Comparison of ENCODE assay signal across 8 mouse cellular contexts in the genomic region with DNA sequence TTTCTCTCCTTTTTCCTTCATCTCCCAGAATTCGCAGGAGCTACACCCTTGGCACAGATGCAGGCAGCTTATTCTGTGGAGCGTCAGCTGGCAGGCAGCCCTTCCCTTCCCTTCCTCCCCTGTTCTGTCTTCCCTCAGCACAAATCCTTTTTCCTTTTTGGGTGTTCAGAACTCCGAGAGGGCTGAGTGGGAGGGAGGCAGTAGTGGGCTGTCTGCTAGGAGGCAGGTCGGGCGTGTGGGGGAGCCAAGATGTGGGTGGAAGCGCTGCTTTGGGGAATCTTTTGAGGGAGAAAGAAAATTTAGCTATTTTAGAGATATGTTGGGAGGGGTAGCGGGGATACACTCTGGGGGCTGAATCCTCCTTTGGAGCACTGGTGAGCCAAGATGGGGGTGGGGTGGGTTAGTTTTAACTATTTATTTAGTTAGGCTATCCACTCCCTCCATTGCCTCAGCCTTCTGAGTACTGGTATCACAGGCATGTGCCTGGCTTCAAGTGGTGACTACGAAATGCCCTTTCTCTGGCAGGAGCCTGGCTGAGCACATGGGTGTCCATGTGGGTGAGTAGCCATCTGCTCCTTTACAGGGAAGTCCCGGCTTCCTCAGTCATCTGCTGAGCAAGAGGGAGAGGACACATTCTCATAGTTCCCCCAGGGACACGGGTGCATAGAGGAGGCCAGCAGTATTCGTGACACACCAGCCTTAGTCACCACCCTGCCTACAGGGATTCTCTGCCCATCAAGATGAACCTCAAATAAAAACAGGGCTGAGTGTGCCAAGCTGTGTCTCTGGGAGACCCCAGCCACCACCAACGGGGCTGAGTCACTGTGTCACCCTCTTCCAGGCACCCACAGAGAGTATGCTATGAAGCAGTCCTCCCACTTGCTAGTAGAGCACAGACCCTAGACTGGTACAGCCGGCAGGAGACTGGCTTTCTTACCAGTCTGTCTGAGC. TPM values are rescaled to one million over a fixed set of nuclear protein-coding genes. Genes with fewer than 3 reads are reported as not detected.
A peak's percentile ranks its signal among the peaks of the same experiment; 100 is the strongest.
DNase-seq lines count a peak whose midpoint lies in the region; ATAC-seq and TF ChIP-seq lines count a peak whose summit lies in the region.

No protein-coding gene starts in this region.

- TF ChIP-seq CTCF in testis, adult 2 months (IDR thresholded peaks at IDR 0.05; ENCODE audit: control insufficient read depth, insufficient read depth, insufficient replicate concordance, low read depth, low read length), result no peak

- no peak overlapping the region for H3K9ac ChIP-seq in embryonic facial prominence, embryonic 14.5 days (ENCODE audit: low read depth, low read length)

- DNase-seq in layer of hippocampus, adult 11-12 months (ENCODE audit: low spot score), result peak; percentile 88
- no peak for DNase-seq in layer of hippocampus, adult 9-10 months (ENCODE audit: low spot score)
- peak; percentile 91 for DNase-seq in embryonic facial prominence, embryonic 14.5 days (ENCODE audit: low spot score)
- no peak for DNase-seq in heart, embryonic 10.5 days (ENCODE audit: low spot score)
- peak; percentile 50 to 73 for DNase-seq in kidney, postnatal 4 days
- peak; percentile 70 for DNase-seq in lung, postnatal 14 days

- H3K4me2 ChIP-seq in embryonic facial prominence, embryonic 14.5 days (ENCODE audit: low read depth, low read length), result peak overlapping the region; percentile 15; the same call in 1 of the 2 replicates

- H3K36me3 ChIP-seq in embryonic facial prominence, embryonic 14.5 days (ENCODE audit: control insufficient read depth, insufficient read depth, low read length), result no peaks in the 10 kb centered on the region
- H3K36me3 ChIP-seq in heart, embryonic 10.5 days, result no peaks in the 10 kb centered on the region
- H3K36me3 ChIP-seq in testis, adult 2 months (ENCODE audit: control insufficient read depth, insufficient read depth, low read length), result no peaks in the 10 kb centered on the region

- H3K27ac ChIP-seq in embryonic facial prominence, embryonic 14.5 days (replicated peaks; ENCODE audit: low read depth, low read length), result peak overlapping the region; percentile 72
- H3K27ac ChIP-seq in heart, embryonic 10.5 days, result peak overlapping the region; percentile 77
- H3K27ac ChIP-seq in testis, adult 2 months (ENCODE audit: control insufficient read depth, insufficient read depth, low read depth, low read length), result peak overlapping the region; percentile 44

- peak; percentile 74 for ATAC-seq in embryonic facial prominence, embryonic 14.5 days (ENCODE audit: low read depth)
- no peak for ATAC-seq in megakaryocyte progenitor cell, adult 5-6 weeks (replicated peaks; ENCODE audit: poor library complexity)

- no peak for TF ChIP-seq POLR2A in testis, adult 2 months (IDR thresholded peaks at IDR 0.05; ENCODE audit: control insufficient read depth, low read depth, low read length)

- no peaks in the 10 kb centered on the region for H3K9me3 ChIP-seq in embryonic facial prominence, embryonic 14.5 days (ENCODE audit: control insufficient read depth, low read length)
- no peaks in the 10 kb centered on the region for H3K9me3 ChIP-seq in heart, embryonic 10.5 days

- H3K4me3 ChIP-seq in embryonic facial prominence, embryonic 14.5 days (ENCODE audit: low read depth, low read length), result no peak overlapping the region
- H3K4me3 ChIP-seq in heart, embryonic 10.5 days, result 0 out of 2 replicates have a peak overlapping the region, but pooled peaks have one; percentile 13
- H3K4me3 ChIP-seq in testis, adult 2 months (ENCODE audit: control insufficient read depth, low read depth, low read length), result no peak overlapping the region

- 44% methylated on average over 13 of the region's 13 CpGs for WGBS in embryonic facial prominence, embryonic 14.5 days
- WGBS in heart, embryonic 10.5 days, result 40% methylated on average over 13 of the region's 13 CpGs

- 0 out of 2 replicates have a peak, but pooled peaks cover 11% of the 10 kb centered on the region for H3K4me1 ChIP-seq in embryonic facial prominence, embryonic 14.5 days (ENCODE audit: control insufficient read depth, insufficient read depth, low read length)
- H3K4me1 ChIP-seq in heart, embryonic 10.5 days, result peaks cover 15% of the 10 kb centered on the region
- H3K4me1 ChIP-seq in testis, adult 2 months (ENCODE audit: control insufficient read depth, insufficient read depth, low read length), result peaks cover 3% of the 10 kb centered on the region; the same call in 1 of the 2 replicates

- H3K27me3 ChIP-seq in embryonic facial prominence, embryonic 14.5 days (replicated peaks; ENCODE audit: control insufficient read depth, insufficient read depth, low read length), result no peaks in the 10 kb centered on the region
- H3K27me3 ChIP-seq in heart, embryonic 10.5 days (ENCODE audit: insufficient read depth, poor library complexity, severe bottlenecking), result no peaks in the 10 kb centered on the region
- no peaks in the 10 kb centered on the region for H3K27me3 ChIP-seq in testis, adult 2 months (ENCODE audit: control insufficient read depth, insufficient read depth, low read length)

RNA-seq across cellular contexts. Expression of gene Arl4d, which starts 22.3 kb away (rescaled TPM):
- polyA plus RNA-seq in embryonic facial prominence, embryonic 14.5 days (2014; fragmentation: Nextera tagmentation; extraction: Ambion mirVana), result 4.2 and 4.7 TPM in 2 replicates
- polyA plus RNA-seq in heart, embryonic 10.5 days (2016; fragmentation: Nextera tagmentation; extraction: Ambion mirVana), result 10.3 and 10.9 TPM in 2 replicates
- polyA plus RNA-seq in testis, adult 2 months (2012; rRNA removed), result 10.2 and 12.3 TPM in 2 replicates
- total RNA-seq in megakaryocyte progenitor cell, adult 5-6 weeks (2015), result 1.1 and 1.9 TPM in 2 replicates
- total RNA-seq in megakaryocyte progenitor cell, adult 5-6 weeks (2017), result 0.75 and 1.0 TPM in 2 replicates

RNA-seq across cellular contexts. Expression of gene Dhx8, which starts 45.1 kb away (rescaled TPM):
- 28.1 and 31.5 TPM in 2 replicates for polyA plus RNA-seq in embryonic facial prominence, embryonic 14.5 days (2014; fragmentation: Nextera tagmentation; extraction: Ambion mirVana)
- 28.7 and 33.0 TPM in 2 replicates for polyA plus RNA-seq in heart, embryonic 10.5 days (2016; fragmentation: Nextera tagmentation; extraction: Ambion mirVana)
- polyA plus RNA-seq in testis, adult 2 months (2012; rRNA removed), result 21.0 and 21.3 TPM in 2 replicates
- total RNA-seq in megakaryocyte progenitor cell, adult 5-6 weeks (2015), result 21.3 and 23.3 TPM in 2 replicates
- 26.1 and 33.5 TPM in 2 replicates for total RNA-seq in megakaryocyte progenitor cell, adult 5-6 weeks (2017)

Comparison
In these comparisons a context has a peak if more than half of its experiments do, and no peak if none do; other contexts are left out.
1. DNase-seq: peak in layer of hippocampus, adult 11-12 months (single experiment), embryonic facial prominence, embryonic 14.5 days (single experiment), kidney, postnatal 4 days (2 of 2) and lung, postnatal 14 days (single experiment); none in layer of hippocampus, adult 9-10 months (single experiment) and heart, embryonic 10.5 days (single experiment).
2. Peak in every context shown above with its lines, with median percentiles within 50 percentile points of each other: H3K27ac ChIP-seq.